Mouse (Mus musculus) gastrocnemius, postnatal 25 days (tissue): ENCODE results near the gene Ntrk2. TPM values are rescaled to one million over a fixed set of nuclear protein-coding genes. Genes with fewer than 3 reads are reported as not detected.

ENCODE experiments used
- DNase-seq: peaks from one replicate; pipeline ENCODE4 v3.0.0; 2022
- total RNA-seq, 2 experiments: library from RNA; stranded (reverse); gene quantifications; 1 replicate in 1 of 2; 2 replicates in 1 of 2; pipeline ENCODE4 v1.2.3; 2021

The Ntrk2 gene
- total RNA-seq, 2 experiments from 2014 or later = 3.3 to 9.0 TPM

GRCm38 (mm10) chr13:58966466-58966865 is 160.1 kb downstream of the Ntrk2 start:
- no peak for DNase-seq

- DNase-seq = no peak
Observed at GRCm38 (mm10) chr13:58968168-58968567, 161.8 kb downstream of the Ntrk2 start.

GRCm38 (mm10) chr13:58971449-58971903 is 165.1 kb downstream of the Ntrk2 start:
- DNase-seq = no peak

GRCm38 (mm10) chr13:58972511-58972910 is 166.1 kb downstream of the Ntrk2 start:
- no peak for DNase-seq

GRCm38 (mm10) chr13:58996447-58996846 is 190.1 kb downstream of the Ntrk2 start:
- DNase-seq = no peak

GRCm38 (mm10) chr13:58997763-58998162 is 191.4 kb downstream of the Ntrk2 start:
- no peak for DNase-seq

GRCm38 (mm10) chr13:58999373-59000053 is 193.1 kb downstream of the Ntrk2 start:
- no peak for DNase-seq

GRCm38 (mm10) chr13:59002943-59003806 is 196.8 kb downstream of the Ntrk2 start:
- no peak for DNase-seq

GRCm38 (mm10) chr13:59003807-59004173 is 197.4 kb downstream of the Ntrk2 start:
- peak; percentile 26 for DNase-seq

GRCm38 (mm10) chr13:59004579-59004978 is 198.2 kb downstream of the Ntrk2 start:
- DNase-seq = no peak

- no peak for DNase-seq
Observed at GRCm38 (mm10) chr13:59009855-59010254, 203.5 kb downstream of the Ntrk2 start.

GRCm38 (mm10) chr13:59010893-59011529 is 204.6 kb downstream of the Ntrk2 start:
- no peak for DNase-seq

GRCm38 (mm10) chr13:59011530-59011903 is 205.1 kb downstream of the Ntrk2 start:
- DNase-seq = peak; percentile 66

GRCm38 (mm10) chr13:59015360-59015759 is 209.0 kb downstream of the Ntrk2 start:
- no peak for DNase-seq

- DNase-seq = no peak
Observed at GRCm38 (mm10) chr13:59017121-59017520, 210.8 kb downstream of the Ntrk2 start.

- DNase-seq = no peak
Observed at GRCm38 (mm10) chr13:59022251-59023042, 216.1 kb downstream of the Ntrk2 start.

GRCm38 (mm10) chr13:59025653-59026052 is 219.3 kb downstream of the Ntrk2 start:
- no peak for DNase-seq

GRCm38 (mm10) chr13:59027436-59027835 is 221.1 kb downstream of the Ntrk2 start:
- no peak for DNase-seq

- no peak for DNase-seq
Observed at GRCm38 (mm10) chr13:59028546-59028945, 222.2 kb downstream of the Ntrk2 start.

GRCm38 (mm10) chr13:59030574-59030973 is 224.2 kb downstream of the Ntrk2 start:
- no peak for DNase-seq

GRCm38 (mm10) chr13:59040156-59040915 is 234.0 kb downstream of the Ntrk2 start:
- no peak for DNase-seq
